Mouse (Mus musculus): ENCODE measurements around the gene Lyplal1. TPM values are rescaled to one million over a fixed set of nuclear protein-coding genes. Genes with fewer than 3 reads are reported as not detected.

The Lyplal1 gene
- polyA plus RNA-seq, 1 experiment from 2014 or later, result 17.7 TPM

- ATAC-seq (ENCODE audit: low FRiP score, low read depth), result no peak
- Histone ChIP-seq H3K9ac (no peak overlapping the region), H3K36me3 (no peaks in the 10 kb centered on the region), H3K4me2 (replicated peaks) (no peak overlapping the region), H3K27ac (no peak overlapping the region), H3K9me3 (no peaks in the 10 kb centered on the region), H3K4me3 (no peak overlapping the region), H3K27me3 (replicated peaks) (no peaks in the 10 kb centered on the region), H3K4me1 (0 out of 2 replicates have a peak, but pooled peaks cover 4% of the 10 kb centered on the region)
- 52% methylated on average over 5 of the region's 5 CpGs for whole genome bisulfite sequencing
Measured at GRCm38 (mm10) chr1:186119856-186120255, 2.7 kb upstream of the Lyplal1 start.

GRCm38 (mm10) chr1:186116086-186116600 lies 967 bp downstream of the Lyplal1 start:
- H3K4me1 ChIP-seq, result 0 out of 2 replicates have a peak, but pooled peaks cover 4% of the 10 kb centered on the region
- WGBS, result 84% methylated on average over 7 of the region's 7 CpGs
- no peak overlapping the region for H3K4me3 ChIP-seq
- ATAC-seq (ENCODE audit: low FRiP score, low read depth), result no peak
- H3K4me2 ChIP-seq (replicated peaks), result peak overlapping the region; percentile 74
- H3K27ac ChIP-seq, result no peak overlapping the region
- H3K9me3 ChIP-seq, result no peaks in the 10 kb centered on the region
- no peaks in the 10 kb centered on the region for H3K36me3 ChIP-seq
- H3K27me3 ChIP-seq (replicated peaks), result no peaks in the 10 kb centered on the region
- no peak overlapping the region for H3K9ac ChIP-seq

- no peak overlapping the region for H3K9ac ChIP-seq
- ATAC-seq (ENCODE audit: low FRiP score, low read depth), result no peak
- H3K4me3 ChIP-seq, result no peak overlapping the region
- H3K27ac ChIP-seq, result no peak overlapping the region
- H3K4me1 ChIP-seq, result no peaks in the 10 kb centered on the region
- H3K36me3 ChIP-seq, result no peaks in the 10 kb centered on the region
- no peaks in the 10 kb centered on the region for H3K27me3 ChIP-seq (replicated peaks)
- no peak overlapping the region for H3K4me2 ChIP-seq (replicated peaks)
- no peaks in the 10 kb centered on the region for H3K9me3 ChIP-seq
- 88% methylated on average over 8 of the region's 8 CpGs for WGBS
Measured at GRCm38 (mm10) chr1:186102313-186102712, 14.8 kb downstream of the Lyplal1 start.

GRCm38 (mm10) chr1:186066266-186066897 lies 50.7 kb downstream of the Lyplal1 start:
- Histone ChIP-seq H3K9ac (no peak overlapping the region), H3K9me3 (no peaks in the 10 kb centered on the region), H3K27me3 (replicated peaks) (no peaks in the 10 kb centered on the region), H3K36me3 (no peaks in the 10 kb centered on the region), H3K4me3 (no peak overlapping the region), H3K4me2 (replicated peaks) (no peak overlapping the region), H3K27ac (no peak overlapping the region), H3K4me1 (no peaks in the 10 kb centered on the region)
- no peak for ATAC-seq (ENCODE audit: low FRiP score, low read depth)
- WGBS, result 82% methylated on average over 2 of the region's 2 CpGs

GRCm38 (mm10) chr1:186060041-186060440 lies 57.1 kb downstream of the Lyplal1 start:
- 93% methylated on average over 2 of the region's 2 CpGs for WGBS
- Histone ChIP-seq H3K9me3 (no peaks in the 10 kb centered on the region), H3K9ac (no peak overlapping the region), H3K36me3 (no peaks in the 10 kb centered on the region), H3K4me3 (no peak overlapping the region), H3K27me3 (replicated peaks) (no peaks in the 10 kb centered on the region), H3K4me1 (no peaks in the 10 kb centered on the region), H3K4me2 (replicated peaks) (no peak overlapping the region), H3K27ac (no peak overlapping the region)
- ATAC-seq (ENCODE audit: low FRiP score, low read depth), result no peak

- no peak overlapping the region for H3K27ac ChIP-seq
- WGBS, result 79% methylated on average over 7 of the region's 7 CpGs
- H3K9me3 ChIP-seq, result no peaks in the 10 kb centered on the region
- no peaks in the 10 kb centered on the region for H3K36me3 ChIP-seq
- no peaks in the 10 kb centered on the region for H3K27me3 ChIP-seq (replicated peaks)
- ATAC-seq (ENCODE audit: low FRiP score, low read depth), result no peak
- no peak overlapping the region for H3K4me3 ChIP-seq
- no peaks in the 10 kb centered on the region for H3K4me1 ChIP-seq
- H3K4me2 ChIP-seq (replicated peaks), result no peak overlapping the region
- no peak overlapping the region for H3K9ac ChIP-seq
Measured at GRCm38 (mm10) chr1:186054227-186054626, 62.9 kb downstream of the Lyplal1 start.

GRCm38 (mm10) chr1:186053280-186054043 lies 63.6 kb downstream of the Lyplal1 start:
- no peak for ATAC-seq (ENCODE audit: low FRiP score, low read depth)
- no peak overlapping the region for H3K4me2 ChIP-seq (replicated peaks)
- 85% methylated on average over 12 of the region's 12 CpGs for WGBS

GRCm38 (mm10) chr1:186043709-186044452 lies 73.2 kb downstream of the Lyplal1 start:
- Histone ChIP-seq H3K4me1 (no peaks in the 10 kb centered on the region), H3K4me3 (no peak overlapping the region), H3K36me3 (no peaks in the 10 kb centered on the region), H3K27me3 (replicated peaks) (no peaks in the 10 kb centered on the region), H3K4me2 (replicated peaks) (no peak overlapping the region), H3K9ac (no peak overlapping the region), H3K9me3 (no peaks in the 10 kb centered on the region), H3K27ac (no peak overlapping the region)
- no peak for ATAC-seq (ENCODE audit: low FRiP score, low read depth)
- WGBS, result 53% methylated on average over 11 of the region's 11 CpGs

More at GRCm38 (mm10) chr1:186053280-186054043, 63.6 kb downstream of the Lyplal1 start:
- H3K27me3 ChIP-seq (replicated peaks), result no peaks in the 10 kb centered on the region
- no peaks in the 10 kb centered on the region for H3K9me3 ChIP-seq
- H3K4me3 ChIP-seq, result no peak overlapping the region
- H3K4me1 ChIP-seq, result no peaks in the 10 kb centered on the region
- no peaks in the 10 kb centered on the region for H3K36me3 ChIP-seq
- no peak overlapping the region for H3K27ac ChIP-seq
- H3K9ac ChIP-seq, result no peak overlapping the region

- Histone ChIP-seq H3K4me2 (replicated peaks) (no peak overlapping the region), H3K9ac (no peak overlapping the region), H3K4me3 (no peak overlapping the region), H3K36me3 (no peaks in the 10 kb centered on the region), H3K27ac (no peak overlapping the region), H3K27me3 (replicated peaks) (no peaks in the 10 kb centered on the region), H3K4me1 (no peaks in the 10 kb centered on the region), H3K9me3 (no peaks in the 10 kb centered on the region)
- ATAC-seq (ENCODE audit: low FRiP score, low read depth), result no peak
- 62% methylated on average over 1 of the region's 1 CpGs for WGBS
Measured at GRCm38 (mm10) chr1:186041841-186042240, 75.3 kb downstream of the Lyplal1 start.

Measured in neural tube, embryonic 12.5 days (tissue).